Mouse (Mus musculus): ENCODE data around the gene Ensa.
"Not testable (repeated sequence)": the region's sequence is repeated elsewhere in the genome, so short reads cannot be mapped to it uniquely, and the experiment has no call there.

Gene Ensa

GRCm38 (mm10) chr3:95624628-95625503 is at the start of gene Ensa:
Ensa (plus strand) TSS chr3:95624993.
- peak; percentile 98 for DNase-seq (ENCODE audit: low spot score)

- no peak for DNase-seq (ENCODE audit: low spot score)
Measured at GRCm38 (mm10) chr3:95587754-95588603, 36.8 kb upstream of the Ensa start.

GRCm38 (mm10) chr3:95588604-95589086 is 36.1 kb upstream of the Ensa start, which contains the start of gene Golph3l:
Golph3l (plus strand) TSS chr3:95588934.
- peak; percentile 94 for DNase-seq (ENCODE audit: low spot score)

DNA sequence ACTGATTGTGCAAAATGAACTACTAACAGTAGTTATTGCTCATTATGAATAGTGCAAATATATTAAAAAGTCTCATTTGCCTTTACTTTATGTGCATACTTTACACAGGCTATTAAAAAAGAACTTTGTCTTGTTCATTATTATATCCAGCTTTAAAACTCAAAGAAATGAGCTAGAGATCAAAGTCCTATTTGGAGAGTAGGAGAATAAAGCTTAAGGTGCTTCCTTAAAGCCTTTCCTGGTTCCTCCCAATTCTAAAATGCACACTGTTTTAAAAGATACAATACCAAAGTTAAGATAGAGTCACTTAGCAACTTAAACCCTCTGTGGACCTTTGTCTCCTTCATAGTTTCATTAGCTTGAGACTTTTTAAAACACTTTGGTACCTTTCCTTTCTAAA is 26.1 kb upstream of the Ensa start:
- DNase-seq (ENCODE audit: low spot score): no peak

GRCm38 (mm10) chr3:95601287-95601686 is 23.5 kb upstream of the Ensa start:
- DNase-seq (ENCODE audit: low spot score): no peak

DNA sequence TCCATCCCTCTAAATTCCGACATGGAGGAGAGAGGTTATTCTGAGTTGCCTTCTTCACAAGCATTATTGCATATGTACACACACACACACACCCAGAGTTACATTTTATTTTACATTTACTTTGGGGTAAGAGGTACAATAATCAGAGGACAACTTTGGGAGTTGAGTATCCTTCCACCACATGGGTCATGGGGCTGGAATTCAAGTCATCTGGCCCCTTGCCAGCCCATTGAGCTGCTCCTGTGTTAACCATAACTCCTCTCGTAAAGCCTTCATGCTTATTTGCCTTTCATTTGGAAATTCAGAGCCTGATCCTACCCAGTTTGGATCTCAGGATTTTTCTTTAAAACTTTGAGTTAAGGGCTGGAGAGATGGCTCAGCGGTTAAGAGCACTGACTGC is 18.7 kb upstream of the Ensa start:
- DNase-seq (ENCODE audit: low spot score): no peak

DNA sequence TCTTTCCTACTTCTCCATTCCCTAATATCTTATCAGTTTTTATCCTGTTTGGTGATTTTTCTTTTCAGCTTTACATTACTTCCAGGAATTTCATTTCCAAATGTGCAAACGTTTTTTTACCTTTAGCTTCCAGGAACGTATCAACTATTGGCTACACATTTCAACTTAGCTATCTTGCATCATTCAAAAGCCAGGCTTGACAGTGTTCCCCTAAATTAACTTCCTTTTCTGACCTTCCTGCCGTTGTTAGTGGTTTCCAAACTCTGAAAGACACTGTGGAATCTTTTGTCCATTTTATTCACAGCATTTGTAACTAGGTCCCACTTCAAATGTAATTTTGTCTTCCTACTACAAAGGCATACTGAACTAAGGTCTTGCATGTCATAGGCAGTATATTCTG is 15.6 kb upstream of the Ensa start:
- DNase-seq (ENCODE audit: low spot score): no peak

GRCm38 (mm10) chr3:95613996-95614395 is 10.8 kb upstream of the Ensa start:
- DNase-seq (ENCODE audit: low spot score): no peak

GRCm38 (mm10) chr3:95618511-95618910 is 6.3 kb upstream of the Ensa start:
- no peak for DNase-seq (ENCODE audit: low spot score)

DNA sequence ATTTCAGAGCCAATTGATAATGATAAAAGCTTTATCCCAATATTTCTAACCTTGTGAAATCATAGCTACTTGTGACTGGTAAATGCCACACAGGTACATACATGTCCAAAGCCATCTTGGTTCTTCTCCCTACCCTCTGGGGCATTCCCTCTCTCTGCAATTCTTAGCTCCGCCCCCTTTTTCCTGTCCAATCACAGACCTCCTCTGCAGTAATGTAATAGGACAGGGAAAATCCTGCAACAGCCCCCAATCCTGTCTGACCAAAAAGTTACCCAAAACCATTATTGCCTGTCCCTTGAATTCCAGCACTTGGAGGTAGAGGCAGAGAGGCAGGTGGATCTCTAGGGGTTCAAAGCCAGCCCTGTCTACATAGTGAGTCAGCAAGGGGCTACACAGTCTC is 3.6 kb upstream of the Ensa start:
- DNase-seq (ENCODE audit: low spot score): no peak

- not testable (repeated sequence) for DNase-seq (ENCODE audit: low spot score)
Measured at GRCm38 (mm10) chr3:95622421-95622820, 2.4 kb upstream of the Ensa start.

- DNase-seq (ENCODE audit: low spot score): no peak
Measured at GRCm38 (mm10) chr3:95623551-95623950, 1.2 kb upstream of the Ensa start.

DNA sequence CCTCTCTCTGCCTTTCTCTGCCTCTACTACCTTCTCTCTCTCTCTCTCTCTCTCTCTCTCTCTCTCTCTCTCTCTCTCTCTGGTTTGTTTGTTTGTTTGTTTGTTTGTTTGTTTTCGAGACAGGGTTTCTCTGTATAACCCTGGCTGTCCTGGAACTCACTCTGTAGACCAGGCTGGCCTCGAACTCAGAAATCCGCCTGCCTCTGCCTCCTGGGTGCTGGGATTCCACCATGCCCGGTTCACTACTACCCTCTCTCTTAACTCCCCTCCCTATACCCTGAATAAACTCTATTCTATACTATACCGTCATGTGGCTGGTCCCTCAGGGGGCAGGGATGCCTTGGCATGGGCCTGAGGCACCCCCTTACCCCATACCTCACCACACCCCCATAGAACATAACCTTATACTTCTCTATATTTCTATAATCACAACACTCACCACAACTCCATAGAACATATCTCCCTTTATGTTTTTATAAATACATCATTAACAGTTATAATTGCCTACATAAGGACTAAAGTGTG is 740 bp upstream of the Ensa start:
- not testable (repeated sequence) for DNase-seq (ENCODE audit: low spot score)

- no peak for DNase-seq (ENCODE audit: low spot score)
Measured at GRCm38 (mm10) chr3:95627763-95628162, 3.0 kb downstream of the Ensa start.

GRCm38 (mm10) chr3:95629755-95630154 is 5.0 kb downstream of the Ensa start:
- no peak for DNase-seq (ENCODE audit: low spot score)

- DNase-seq (ENCODE audit: low spot score): no peak
Measured at GRCm38 (mm10) chr3:95630856-95631255, 6.1 kb downstream of the Ensa start.

GRCm38 (mm10) chr3:95631304-95631703 is 6.5 kb downstream of the Ensa start:
- no peak for DNase-seq (ENCODE audit: low spot score)

- DNase-seq (ENCODE audit: low spot score): peak; percentile 25
Measured at GRCm38 (mm10) chr3:95632648-95633588, 8.1 kb downstream of the Ensa start.

DNA sequence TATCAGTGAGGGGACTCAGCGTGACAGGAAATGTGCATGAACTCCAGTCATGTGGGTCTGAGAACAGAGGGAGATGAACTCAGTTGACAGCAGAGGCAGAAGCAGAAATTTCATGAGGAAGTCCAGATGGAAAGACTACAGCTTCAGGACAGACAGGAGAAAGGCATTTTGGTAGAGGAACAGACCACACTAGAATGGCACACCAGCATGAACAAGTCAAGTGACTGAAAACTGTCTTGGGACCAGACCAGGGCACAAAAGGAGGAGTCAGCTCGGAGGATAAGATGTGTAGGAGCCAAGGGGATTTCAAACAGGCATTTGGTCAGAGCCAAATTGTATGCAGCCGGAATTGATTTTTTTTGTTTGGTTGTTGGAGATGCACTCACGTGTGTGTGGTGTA is 10.8 kb downstream of the Ensa start:
- no peak for DNase-seq (ENCODE audit: low spot score)

DNA sequence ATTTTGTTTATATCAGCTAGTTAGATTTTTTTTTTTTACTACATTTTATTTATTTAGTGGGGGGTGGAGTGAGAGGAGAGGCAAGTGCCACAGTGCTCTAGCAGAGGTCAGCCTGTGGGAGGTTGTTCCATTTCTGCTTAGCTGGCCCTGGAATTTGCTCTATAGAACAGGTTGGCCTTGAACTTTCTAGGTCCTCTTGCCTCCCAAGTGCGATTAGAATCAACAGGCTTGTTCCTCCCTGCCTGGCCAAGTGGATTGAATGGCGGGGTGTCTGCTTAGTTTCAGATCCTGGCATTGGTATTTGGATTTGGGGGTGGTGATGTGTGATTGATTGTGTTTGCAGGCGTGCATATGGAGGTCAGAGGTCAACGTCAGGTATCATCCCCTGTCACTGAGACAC is 11.3 kb downstream of the Ensa start:
- DNase-seq (ENCODE audit: low spot score): no peak

GRCm38 (mm10) chr3:95639694-95640093 is 14.9 kb downstream of the Ensa start:
- DNase-seq (ENCODE audit: low spot score): no peak
